Mouse (Mus musculus) lung, embryonic 15.5 days (tissue): Measurements from ENCODE around the gene Pla2g6. TPM values are rescaled to one million over a fixed set of nuclear protein-coding genes. Genes with fewer than 3 reads are reported as not detected.

Experiments
- ATAC-seq: fragments of 200-750 bp; cut with Nextera tagmentation; 2 replicates; pipeline ENCODE4 v1.8.0; 2017; ENCODE audit warnings: moderate number of reproducible peaks, borderline replicate concordance; ENCODE audit not compliant: low FRiP score, low TSS enrichment; ENCODE audit errors: extremely low read depth
- H3K27ac ChIP-seq: fragments of 300-500 bp; sonication (generic); 2 replicates; pipeline ENCODE4 v1.5.1; 2015; ENCODE audit warnings: moderate library complexity, mild to moderate bottlenecking, inconsistent platforms
- H3K27me3 ChIP-seq: fragments of 300-500 bp; sonication (generic); 2 replicates; pipeline ENCODE4 v1.6.1; 2015; ENCODE audit warnings: inconsistent platforms
- H3K36me3 ChIP-seq: fragments of 300-500 bp; sonication (generic); 2 replicates; pipeline ENCODE4 v1.6.1; 2015; ENCODE audit warnings: inconsistent platforms
- H3K4me1 ChIP-seq: fragments of 300-500 bp; sonication (generic); 2 replicates; pipeline ENCODE4 v1.6.1; 2015; ENCODE audit warnings: inconsistent platforms
- H3K4me2 ChIP-seq: fragments of 300-500 bp; sonication (generic); 2 replicates; pipeline ENCODE4 v1.6.1; 2015; ENCODE audit warnings: inconsistent platforms, mild to moderate bottlenecking, moderate library complexity
- H3K4me3 ChIP-seq: fragments of 300-500 bp; sonication (generic); 2 replicates; pipeline ENCODE4 v1.5.1; 2015; ENCODE audit warnings: mild to moderate bottlenecking, inconsistent platforms
- H3K9ac ChIP-seq: fragments of 300-500 bp; sonication (generic); 2 replicates; pipeline ENCODE4 v1.6.1; 2015; ENCODE audit warnings: inconsistent platforms
- H3K9me3 ChIP-seq: fragments of 300-500 bp; sonication (generic); 2 replicates; pipeline ENCODE4 v1.6.1; 2016; ENCODE audit warnings: inconsistent platforms
- WGBS: fragments of 180-500 bp; shearing (Covaris S2); methylation state at CpG from one replicate; pipeline ENCODE4 v1.1.7; 2015; 5-methylcytosine and 5-hydroxymethylcytosine counted together
- polyA plus RNA-seq: library from polyadenylated mRNA; unstranded; fragments of >200 nt; fragmentation: Nextera tagmentation; extraction: Ambion mirVana; gene quantifications from 2 replicates; pipeline ENCODE4 v1.2.1, GENCODE M21; 2015

Pla2g6 gene
- polyA plus RNA-seq, 1 experiment from 2014 or later = 20.2 TPM

DNA sequence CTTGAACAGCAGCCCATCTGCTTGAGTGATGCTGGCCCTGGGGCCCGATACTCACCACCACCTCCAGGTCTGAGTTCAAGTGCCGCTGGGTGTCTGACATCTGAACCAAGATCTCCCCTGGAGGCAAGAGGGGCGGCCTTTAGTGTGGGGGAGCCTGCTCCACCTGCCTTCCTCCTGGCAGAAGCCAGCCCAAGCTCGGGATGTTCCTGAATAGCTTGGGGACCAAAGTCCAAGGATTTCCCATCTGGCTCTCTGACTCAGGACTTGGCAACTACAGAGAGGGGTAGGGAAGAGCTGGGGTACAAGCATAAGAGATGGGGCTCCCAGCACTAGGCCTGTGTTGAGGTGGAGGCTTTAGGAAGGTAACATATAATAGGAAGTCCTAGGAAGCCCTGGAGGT, 44.8 kb downstream of the Pla2g6 start:
- no peak overlapping the region for H3K4me2 ChIP-seq
- no peak overlapping the region for H3K27ac ChIP-seq
- no peaks in the 10 kb centered on the region for H3K27me3 ChIP-seq
- H3K36me3 ChIP-seq = no peaks in the 10 kb centered on the region
- no peak for ATAC-seq
- WGBS = 73% methylated on average over 4 of the region's 4 CpGs
- H3K9me3 ChIP-seq = no peaks in the 10 kb centered on the region
- no peak overlapping the region for H3K4me3 ChIP-seq
- no peak overlapping the region for H3K9ac ChIP-seq
- peaks cover 16% of the 10 kb centered on the region; the same call in 1 of the 2 replicates for H3K4me1 ChIP-seq

DNA sequence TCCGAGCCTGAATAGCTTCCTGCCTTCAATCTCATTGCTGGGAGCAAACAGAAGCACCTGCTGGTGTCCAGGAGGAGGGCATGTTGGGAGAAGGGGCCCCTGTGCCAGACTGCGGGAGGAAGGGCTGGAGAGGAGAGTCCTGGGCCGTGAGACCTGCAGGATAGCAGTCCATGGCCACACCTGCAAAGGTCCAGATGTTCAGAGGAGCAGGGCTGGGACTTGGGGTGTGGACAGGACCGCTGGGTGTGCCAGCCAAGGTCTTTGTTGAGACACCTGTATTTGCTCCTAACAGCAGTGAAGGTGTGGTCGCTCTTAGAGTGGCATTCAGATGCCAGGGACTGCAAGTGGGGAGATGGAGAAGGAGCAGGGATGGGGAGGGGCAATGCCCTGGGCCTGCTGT, 45.8 kb downstream of the Pla2g6 start:
- Histone ChIP-seq H3K27me3 (no peaks in the 10 kb centered on the region), H3K9ac (no peak overlapping the region), H3K9me3 (no peaks in the 10 kb centered on the region), H3K27ac (peak overlapping the region; percentile 18; the same call in 1 of the 2 replicates), H3K4me1 (peaks cover 16% of the 10 kb centered on the region; the same call in 1 of the 2 replicates), H3K4me2 (no peak overlapping the region), H3K4me3 (no peak overlapping the region), H3K36me3 (no peaks in the 10 kb centered on the region)
- ATAC-seq = no peak
- WGBS = 54% methylated on average over 5 of the region's 5 CpGs

DNA sequence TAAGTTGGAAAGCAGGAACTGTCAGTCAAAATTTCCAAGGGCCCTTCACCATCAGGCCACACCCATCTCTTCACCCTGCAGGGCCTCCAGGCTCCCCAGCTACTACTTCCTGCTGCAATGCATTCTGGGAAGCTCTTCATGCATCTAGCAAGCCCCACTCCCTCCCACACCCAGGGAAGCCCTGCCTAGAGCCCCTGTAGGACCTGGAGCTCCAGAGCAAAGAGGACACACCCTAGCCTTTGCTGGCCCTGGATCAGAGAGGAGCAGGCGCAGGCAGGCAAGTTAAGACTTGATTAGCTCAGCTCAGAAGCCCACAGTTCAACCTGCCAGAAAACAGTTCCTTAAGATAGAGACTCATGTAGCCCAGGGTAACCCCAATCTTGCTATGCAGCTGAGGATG, 46.8 kb downstream of the Pla2g6 start:
- H3K27me3 ChIP-seq = no peaks in the 10 kb centered on the region
- peak overlapping the region; percentile 77 for H3K27ac ChIP-seq
- no peaks in the 10 kb centered on the region for H3K9me3 ChIP-seq
- H3K9ac ChIP-seq = no peak overlapping the region
- 50% methylated on average over 1 of the region's 1 CpGs for WGBS
- H3K4me1 ChIP-seq = peaks cover 16% of the 10 kb centered on the region; the same call in 1 of the 2 replicates
- H3K4me3 ChIP-seq = no peak overlapping the region
- H3K36me3 ChIP-seq = no peaks in the 10 kb centered on the region
- no peak overlapping the region for H3K4me2 ChIP-seq
- ATAC-seq = peak; percentile 70

DNA sequence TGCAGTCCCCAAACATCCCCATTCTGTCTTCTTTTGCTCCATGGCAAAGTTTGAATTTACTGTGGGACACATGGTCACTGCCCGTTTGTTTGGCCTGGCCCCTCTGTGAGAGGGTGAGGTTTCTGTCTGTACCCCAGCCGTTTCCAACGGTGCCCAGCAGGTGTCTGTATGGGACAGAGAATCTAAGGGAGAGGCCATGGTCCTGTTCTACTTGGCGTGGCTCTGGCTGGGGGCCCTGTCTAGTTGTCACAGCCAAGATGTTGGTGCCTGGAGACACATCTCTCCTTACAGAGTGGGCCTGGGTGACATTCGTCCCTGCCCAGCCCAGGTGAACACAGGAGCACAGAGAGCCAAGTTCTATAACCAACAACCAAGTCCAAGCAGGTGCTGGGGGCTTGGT, 47.3 kb downstream of the Pla2g6 start:
- 43% methylated on average over 5 of the region's 5 CpGs for WGBS
- Histone ChIP-seq H3K4me1 (peaks cover 16% of the 10 kb centered on the region; the same call in 1 of the 2 replicates), H3K27ac (peak overlapping the region; percentile 77), H3K9me3 (no peaks in the 10 kb centered on the region), H3K9ac (no peak overlapping the region), H3K4me3 (no peak overlapping the region), H3K4me2 (no peak overlapping the region), H3K36me3 (no peaks in the 10 kb centered on the region), H3K27me3 (no peaks in the 10 kb centered on the region)
- peak; percentile 12; the same call in 1 of the 2 replicates for ATAC-seq

DNA sequence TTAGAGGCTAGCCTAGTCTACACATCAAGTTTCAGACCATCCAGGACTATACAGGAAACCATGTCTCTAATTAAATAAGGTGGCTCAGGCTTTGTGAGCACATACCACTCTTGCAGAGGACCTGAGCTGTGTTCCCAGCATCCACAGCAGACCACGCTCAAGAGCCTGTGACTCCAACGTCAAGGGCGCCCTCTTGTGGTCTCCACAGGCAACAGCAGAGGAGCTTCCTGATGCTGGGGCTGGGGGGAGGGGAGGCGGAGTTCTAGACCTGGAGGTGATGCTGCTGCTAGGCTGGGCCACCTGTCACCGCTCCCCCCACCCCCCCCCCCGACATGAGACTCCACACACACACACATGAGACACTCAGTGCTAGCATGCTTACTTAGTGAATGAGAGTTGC, 48.0 kb downstream of the Pla2g6 start:
- Histone ChIP-seq H3K9ac (no peak overlapping the region), H3K27ac (no peak overlapping the region), H3K9me3 (no peaks in the 10 kb centered on the region), H3K4me2 (no peak overlapping the region), H3K4me3 (no peak overlapping the region), H3K4me1 (peaks cover 12% of the 10 kb centered on the region; the same call in 1 of the 2 replicates), H3K36me3 (no peaks in the 10 kb centered on the region), H3K27me3 (no peaks in the 10 kb centered on the region)
- 31% methylated on average over 6 of the region's 6 CpGs for WGBS
- ATAC-seq = no peak

DNA sequence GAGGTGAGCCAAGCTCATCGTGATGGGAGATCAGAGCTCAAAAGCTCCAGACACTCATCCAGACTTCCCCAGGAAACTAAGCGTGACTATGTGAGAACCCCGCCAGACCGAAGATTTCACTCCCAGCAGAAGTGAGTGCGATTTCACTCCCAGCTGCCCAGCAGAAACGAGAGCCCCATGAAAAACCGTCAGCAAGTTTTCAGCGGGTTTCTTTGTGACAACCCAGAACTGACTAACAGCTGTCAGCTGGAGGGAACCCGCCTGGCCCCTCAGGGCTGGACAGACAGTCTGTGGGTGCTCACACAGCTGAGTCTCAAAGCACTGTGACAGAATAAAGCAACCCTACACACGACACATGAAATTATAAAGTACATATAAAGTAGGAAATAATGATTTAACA, 50.5 kb downstream of the Pla2g6 start:
- Histone ChIP-seq H3K4me1 (peaks cover 11% of the 10 kb centered on the region; the same call in 1 of the 2 replicates), H3K27me3 (no peaks in the 10 kb centered on the region; the same call in 1 of the 2 replicates), H3K4me3 (no peak overlapping the region), H3K36me3 (no peaks in the 10 kb centered on the region), H3K27ac (peak overlapping the region; percentile 42; the same call in 1 of the 2 replicates), H3K9me3 (no peaks in the 10 kb centered on the region), H3K9ac (no peak overlapping the region), H3K4me2 (no peak overlapping the region)
- ATAC-seq = peak; percentile 36; the same call in 1 of the 2 replicates
- 48% methylated on average over 10 of the region's 10 CpGs for whole genome bisulfite sequencing

DNA sequence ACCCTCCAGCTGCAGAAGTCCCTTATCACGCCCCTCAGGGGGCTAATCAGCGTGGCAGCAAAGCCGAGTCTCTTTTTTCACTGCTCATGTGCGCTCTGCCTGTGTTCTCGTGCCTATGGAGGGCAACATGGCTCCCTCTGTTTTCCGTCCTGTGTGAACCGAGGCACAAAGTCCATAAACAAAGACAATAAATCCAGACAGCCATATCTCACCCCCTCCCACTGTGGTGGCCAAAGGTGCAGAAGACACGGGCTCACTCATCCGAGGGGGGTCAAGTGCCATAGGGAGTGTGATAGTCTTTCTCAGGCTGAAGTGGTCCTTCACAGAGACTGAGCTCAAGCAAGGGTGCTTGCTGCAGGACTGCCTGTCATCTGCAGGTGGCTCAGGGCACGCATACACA, 55.2 kb downstream of the Pla2g6 start:
- peaks cover 19% of the 10 kb centered on the region for H3K27me3 ChIP-seq
- no peak for ATAC-seq
- 43% methylated on average over 10 of the region's 10 CpGs for WGBS

DNA sequence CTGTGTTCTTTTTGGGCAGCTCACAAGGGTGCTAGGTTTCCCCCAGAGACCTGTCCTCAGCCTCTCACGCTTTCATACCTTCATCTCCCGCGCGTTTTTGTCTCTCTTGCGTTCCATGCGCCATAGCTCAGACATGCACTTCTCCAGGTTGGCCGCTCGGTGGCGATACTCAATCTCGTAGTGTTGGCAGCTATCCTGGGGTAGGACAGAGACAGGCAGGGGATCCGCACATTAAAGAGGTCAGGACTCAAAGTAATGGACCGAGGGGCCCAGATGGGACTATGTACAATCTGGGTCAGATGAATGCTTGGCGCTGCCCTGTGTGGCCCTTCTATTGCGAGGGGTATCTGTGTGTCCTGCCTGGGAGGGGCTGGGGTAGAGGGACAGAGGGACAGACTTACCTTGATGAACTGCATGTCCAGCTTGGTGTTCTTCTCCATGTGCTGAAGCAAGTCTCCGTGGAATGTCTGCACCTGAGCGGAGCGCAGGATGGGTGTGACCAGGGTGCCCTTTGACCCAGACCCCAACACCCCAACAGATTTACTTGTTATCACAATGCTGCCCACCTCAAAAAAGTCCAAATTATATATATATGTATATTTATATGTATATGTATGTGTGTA, 57.0 kb downstream of the Pla2g6 start:
- Histone ChIP-seq H3K9ac (no peak overlapping the region), H3K27ac (no peak overlapping the region), H3K9me3 (no peaks in the 10 kb centered on the region), H3K4me1 (peaks cover 13% of the 10 kb centered on the region), H3K36me3 (no peaks in the 10 kb centered on the region), H3K27me3 (peaks cover 24% of the 10 kb centered on the region), H3K4me2 (peak overlapping the region; percentile 72), H3K4me3 (peak overlapping the region; percentile 36)
- 16% methylated on average over 17 of the region's 17 CpGs for WGBS
- ATAC-seq = no peak

More for the DNA sequence above, 55.2 kb downstream of the Pla2g6 start:
- peaks cover 13% of the 10 kb centered on the region for H3K4me1 ChIP-seq
- no peak overlapping the region for H3K4me3 ChIP-seq
- H3K36me3 ChIP-seq = no peaks in the 10 kb centered on the region
- no peak overlapping the region for H3K27ac ChIP-seq
- no peak overlapping the region for H3K9ac ChIP-seq
- H3K4me2 ChIP-seq = no peak overlapping the region
- no peaks in the 10 kb centered on the region for H3K9me3 ChIP-seq

DNA sequence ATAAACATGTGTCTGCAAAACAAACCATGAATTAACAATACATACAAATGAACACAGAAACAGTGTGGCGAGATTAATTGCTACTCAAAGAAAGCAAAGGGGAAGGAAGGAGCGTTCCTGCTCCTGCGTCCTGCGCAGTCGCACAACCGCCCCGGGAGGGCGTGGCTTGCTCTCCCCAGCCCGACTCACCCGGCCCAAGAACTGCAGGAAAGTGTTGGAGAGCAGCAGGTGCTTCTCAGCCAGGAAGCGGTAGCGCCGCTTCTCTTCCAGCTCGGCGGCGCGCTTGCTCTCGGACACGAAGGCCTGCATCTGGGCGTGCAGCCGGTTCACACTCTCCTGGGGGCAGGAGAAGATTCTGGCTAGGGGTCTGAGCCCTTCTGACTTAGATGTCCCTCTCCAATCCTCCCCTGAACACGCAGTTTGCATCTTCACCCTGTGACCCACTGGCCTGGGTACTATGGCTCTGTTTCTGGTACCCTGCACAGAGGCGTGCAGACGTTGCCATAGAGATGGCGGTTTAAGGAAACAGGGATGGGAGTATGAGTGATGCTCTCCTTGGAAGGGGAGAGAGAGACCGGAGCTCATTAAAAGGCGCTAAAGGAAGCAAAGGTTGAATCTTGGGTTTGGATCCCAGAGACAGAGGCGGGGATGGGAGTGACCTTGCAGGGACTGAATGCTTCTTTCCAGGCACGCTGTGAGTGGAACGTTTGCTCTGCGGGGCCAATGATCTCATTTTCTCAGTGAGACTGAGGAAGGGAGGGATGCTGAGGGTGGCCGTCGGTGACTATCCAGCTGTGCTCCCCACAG, 57.7 kb downstream of the Pla2g6 start:
- Histone ChIP-seq H3K4me2 (peak overlapping the region; percentile 72), H3K9me3 (no peaks in the 10 kb centered on the region), H3K4me1 (peaks cover 13% of the 10 kb centered on the region), H3K9ac (peak overlapping the region; percentile 22), H3K27ac (peak overlapping the region; percentile 55; the same call in 1 of the 2 replicates), H3K36me3 (no peaks in the 10 kb centered on the region), H3K27me3 (peaks cover 24% of the 10 kb centered on the region), H3K4me3 (peak overlapping the region; percentile 36)
- WGBS = 1% methylated on average over 33 of the region's 33 CpGs
- ATAC-seq = peak; percentile 64

DNA sequence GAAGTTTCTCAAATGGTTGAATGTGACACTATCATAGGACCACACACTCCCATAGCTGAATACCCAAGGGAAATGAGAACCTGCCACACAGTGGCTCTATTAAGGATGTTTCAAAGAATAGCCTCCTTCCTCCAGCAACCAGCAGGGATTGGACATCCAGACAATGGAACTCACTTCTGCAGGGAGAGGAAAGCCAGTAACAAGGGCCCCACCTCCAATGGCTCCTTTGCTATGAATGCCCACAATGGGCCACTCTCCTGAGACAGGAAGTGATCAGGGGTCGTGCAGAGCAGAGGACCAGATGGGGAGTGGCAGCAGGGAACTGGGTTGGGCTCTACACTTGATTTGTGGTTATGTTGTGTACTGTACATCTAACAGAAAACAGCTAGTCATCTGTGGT, 59.7 kb downstream of the Pla2g6 start:
- Histone ChIP-seq H3K27me3 (peaks cover 35% of the 10 kb centered on the region), H3K4me3 (no peak overlapping the region), H3K36me3 (no peaks in the 10 kb centered on the region), H3K27ac (no peak overlapping the region), H3K9me3 (no peaks in the 10 kb centered on the region), H3K4me2 (no peak overlapping the region), H3K9ac (no peak overlapping the region), H3K4me1 (peaks cover 13% of the 10 kb centered on the region)
- ATAC-seq = no peak
- WGBS = 27% methylated on average over 1 of the region's 1 CpGs

DNA sequence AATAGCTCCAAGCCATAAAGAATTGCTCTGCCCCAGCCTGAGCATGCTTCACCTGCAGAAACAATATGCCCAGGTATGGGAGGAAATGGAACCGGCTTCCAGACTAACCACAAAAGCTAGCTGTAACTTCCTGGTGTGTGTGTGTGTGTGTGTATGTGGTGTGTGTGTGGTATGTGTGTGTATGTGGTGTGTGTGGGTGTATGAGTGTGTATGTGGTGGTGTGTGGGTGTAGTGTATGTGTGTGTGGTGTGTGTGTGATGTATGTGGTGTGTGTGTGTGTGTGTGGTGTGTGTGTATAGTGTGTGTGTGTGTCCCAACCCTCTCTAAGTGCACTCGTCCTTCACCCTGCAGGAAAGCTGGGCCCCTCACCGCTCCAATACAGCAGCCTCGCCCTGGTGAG, 62.8 kb downstream of the Pla2g6 start:
- no peaks in the 10 kb centered on the region for H3K36me3 ChIP-seq
- WGBS = 47% methylated on average over 4 of the region's 4 CpGs
- H3K9ac ChIP-seq = no peak overlapping the region
- H3K27ac ChIP-seq = no peak overlapping the region
- no peak for ATAC-seq
- H3K4me2 ChIP-seq = no peak overlapping the region
- peaks cover 21% of the 10 kb centered on the region for H3K4me1 ChIP-seq
- peaks cover 49% of the 10 kb centered on the region for H3K27me3 ChIP-seq
- H3K9me3 ChIP-seq = no peaks in the 10 kb centered on the region
- H3K4me3 ChIP-seq = no peak overlapping the region

DNA sequence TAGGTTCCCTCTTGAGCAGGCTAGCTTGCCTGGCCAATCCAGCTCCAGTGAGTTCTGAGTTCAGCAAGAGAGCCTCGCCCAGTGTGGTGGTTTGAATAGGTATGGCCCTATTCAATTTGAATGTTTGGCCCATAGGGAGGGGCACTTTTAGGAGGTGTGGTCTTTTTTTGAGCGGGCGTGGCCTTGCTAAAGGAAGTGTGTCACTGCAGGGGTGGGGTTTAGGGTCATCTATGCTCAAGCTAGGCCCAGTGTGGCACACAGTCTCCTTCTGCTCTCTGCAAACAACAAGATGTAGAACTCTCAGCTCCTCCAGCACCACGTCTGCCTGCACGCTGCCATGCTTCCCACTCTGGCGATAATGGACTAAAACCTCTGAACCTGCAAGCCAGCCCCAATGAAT, 64.5 kb downstream of the Pla2g6 start:
- no peak overlapping the region for H3K9ac ChIP-seq
- ATAC-seq = no peak
- no peak overlapping the region for H3K4me2 ChIP-seq
- no peak overlapping the region for H3K4me3 ChIP-seq
- H3K9me3 ChIP-seq = no peaks in the 10 kb centered on the region
- H3K4me1 ChIP-seq = peaks cover 18% of the 10 kb centered on the region
- WGBS = 88% methylated on average over 6 of the region's 6 CpGs
- peaks cover 64% of the 10 kb centered on the region for H3K27me3 ChIP-seq
- H3K27ac ChIP-seq = no peak overlapping the region
- no peaks in the 10 kb centered on the region for H3K36me3 ChIP-seq
